Mouse (Mus musculus): ENCODE measurements at regions not wholly inside any gene's neighbourhood (a gene's known extent, or its start where the extent isn't known, plus 50 kb on each side); places are given as distances from the start of the nearest gene placed in this dataset.

GRCm38 (mm10) chr14:17602357-17602756, 57.7 kb upstream of the Thrb start:
- H3K27ac ChIP-seq (ENCODE audit: insufficient read depth, low read depth, low read length) = no peak overlapping the region
- TF ChIP-seq POLR2A (IDR thresholded peaks at IDR 0.05; ENCODE audit: insufficient read depth, low read depth, low read length) = no peak
- TF ChIP-seq CTCF (IDR thresholded peaks at IDR 0.05; ENCODE audit: insufficient read depth, low read depth, low read length) = no peak
- WGBS = 71% methylated on average over 1 of the region's 1 CpGs
- no peaks in the 10 kb centered on the region for H3K4me1 ChIP-seq (ENCODE audit: control insufficient read depth, insufficient read depth, low read length)
- no peak overlapping the region for H3K4me3 ChIP-seq (ENCODE audit: insufficient read depth, low read depth, low read length)

- no peak overlapping the region for H3K27ac ChIP-seq (ENCODE audit: insufficient read depth, low read depth, low read length)
- H3K4me1 ChIP-seq (ENCODE audit: control insufficient read depth, insufficient read depth, low read length) = no peaks in the 10 kb centered on the region
- TF ChIP-seq POLR2A (IDR thresholded peaks at IDR 0.05; ENCODE audit: insufficient read depth, low read depth, low read length) (no peak), CTCF (IDR thresholded peaks at IDR 0.05; ENCODE audit: insufficient read depth, low read depth, low read length) (no peak)
- 44% methylated on average over 3 of the region's 3 CpGs for WGBS
- no peak overlapping the region for H3K4me3 ChIP-seq (ENCODE audit: insufficient read depth, low read depth, low read length)
These were observed 54.0 kb upstream of the Thrb start for GRCm38 (mm10) chr14:17606018-17606417.

- TF ChIP-seq POLR2A (IDR thresholded peaks at IDR 0.05; ENCODE audit: insufficient read depth, low read depth, low read length) (no peak), CTCF (IDR thresholded peaks at IDR 0.05; ENCODE audit: insufficient read depth, low read depth, low read length) (no peak)
- no peak overlapping the region for H3K27ac ChIP-seq (ENCODE audit: insufficient read depth, low read depth, low read length)
- no peaks in the 10 kb centered on the region for H3K4me1 ChIP-seq (ENCODE audit: control insufficient read depth, insufficient read depth, low read length)
- WGBS = 89% methylated on average over 2 of the region's 2 CpGs
- no peak overlapping the region for H3K4me3 ChIP-seq (ENCODE audit: insufficient read depth, low read depth, low read length)
These were observed 52.9 kb upstream of the Thrb start for GRCm38 (mm10) chr14:17607186-17607585.
